Mouse (Mus musculus) cerebellum, adult 2 months (tissue): ENCODE data around the gene Mmp23. TPM values are rescaled to one million over a fixed set of nuclear protein-coding genes. Genes with fewer than 3 reads are reported as not detected.

Experiments
- DNase-seq, 2 experiments: peaks; one replicate each; pipeline ENCODE4 v3.0.0; 2021
- H3K27ac ChIP-seq: fragments of 200-500 bp; 2 replicates; pipeline ENCODE4 v1.5.1; 2012; ENCODE audit warnings: low read length, control low read depth, inconsistent platforms; ENCODE audit not compliant: insufficient read depth
- H3K27me3 ChIP-seq: fragments of 200-500 bp; 2 replicates; pipeline ENCODE4 v1.6.1; 2012; ENCODE audit warnings: inconsistent platforms, mild to moderate bottlenecking, low read length, moderate library complexity; ENCODE audit not compliant: control insufficient read depth, insufficient read depth
- H3K4me1 ChIP-seq: fragments of 200-500 bp; 2 replicates; pipeline ENCODE4 v1.6.1; 2011; ENCODE audit warnings: low read length; ENCODE audit not compliant: control insufficient read depth, insufficient read depth
- H3K4me3 ChIP-seq: fragments of 200-500 bp; replicated peaks from 2 replicates; pipeline ENCODE3; 2011; ENCODE audit warnings: mild to moderate bottlenecking, low read depth, low read length, control low read depth; ENCODE audit not compliant: insufficient read depth
- CTCF ChIP-seq: fragments of 200-500 bp; IDR thresholded peaks from 2 replicates; pipeline ENCODE4 v1.5.1; 2011; ENCODE audit warnings: low read depth, mild to moderate bottlenecking, control low read depth, low read length, moderate library complexity, borderline replicate concordance; ENCODE audit not compliant: insufficient read depth
- POLR2A ChIP-seq: fragments of 200-500 bp; IDR thresholded peaks from 2 replicates; pipeline ENCODE4 v1.6.1; 2011; ENCODE audit warnings: low read length, control low read depth, borderline replicate concordance; ENCODE audit not compliant: insufficient read depth
- WGBS: fragments of 180-500 bp; shearing (Covaris S2); methylation state at CpG from one replicate; pipeline ENCODE4 v1.1.7; 2018; 5-methylcytosine and 5-hydroxymethylcytosine counted together
- polyA plus RNA-seq: library from polyadenylated mRNA; depleted of rRNA; stranded (reverse); fragments of >200 nt; gene quantifications from 2 replicates; pipeline ENCODE4 v1.2.3, GENCODE M21; 2012; rRNA removed

Mmp23 gene
- polyA plus RNA-seq, 1 experiment = 38.1 TPM

DNA sequence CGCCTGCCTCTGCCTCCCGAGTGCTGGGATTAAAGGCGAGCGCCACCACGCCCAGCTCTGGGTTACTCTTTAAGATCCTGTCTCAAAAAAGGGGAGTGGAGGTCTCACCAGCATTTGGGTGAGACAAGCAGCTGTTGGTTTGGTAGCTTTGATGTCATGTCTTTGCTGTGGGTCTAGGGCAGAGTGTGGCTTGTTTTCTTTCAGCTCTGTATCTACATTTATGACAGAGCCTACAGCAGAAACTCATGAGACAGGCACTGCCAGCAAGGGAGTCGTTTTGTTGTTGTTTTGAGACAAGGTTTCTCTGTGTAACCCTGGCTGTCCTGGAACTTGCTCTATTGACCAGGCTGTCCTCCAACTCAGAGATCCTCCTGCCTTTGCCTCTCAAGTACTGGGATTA, 49.4 kb downstream of the Mmp23 start:
- 90% methylated on average over 6 of the region's 6 CpGs for WGBS
- DNase-seq = no peak

DNA sequence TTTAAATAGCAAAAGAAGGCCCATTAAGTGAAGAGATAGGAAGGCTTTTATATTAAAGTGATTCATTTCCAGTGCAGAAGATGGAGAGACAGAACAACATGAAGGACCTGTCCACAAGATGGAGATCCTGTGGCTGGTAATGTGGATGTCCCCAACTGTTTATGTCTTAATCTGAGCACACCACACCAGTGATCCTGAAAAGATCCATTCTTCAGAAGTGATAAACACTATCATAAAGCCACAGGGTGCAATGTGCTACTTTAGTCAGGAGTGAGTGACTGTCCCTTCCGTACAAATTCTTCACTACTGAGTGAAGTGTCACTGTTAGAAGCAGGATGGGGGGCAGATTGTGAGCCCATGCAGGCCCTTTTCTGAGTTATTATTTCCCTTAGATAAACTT, 50.4 kb downstream of the Mmp23 start:
- whole genome bisulfite sequencing = 65% methylated on average over 1 of the region's 1 CpGs
- Histone ChIP-seq H3K27ac (no peak overlapping the region), H3K4me3 (no peak overlapping the region), H3K4me1 (no peaks in the 10 kb centered on the region; the same call in 1 of the 2 replicates), H3K27me3 (no peaks in the 10 kb centered on the region)
- no peak for TF ChIP-seq POLR2A
- TF ChIP-seq CTCF = no peak
- DNase-seq = no peak

More for the DNA sequence above, 49.4 kb downstream of the Mmp23 start:
- Histone ChIP-seq H3K4me1 (no peaks in the 10 kb centered on the region; the same call in 1 of the 2 replicates), H3K27ac (no peak overlapping the region), H3K4me3 (no peak overlapping the region), H3K27me3 (no peaks in the 10 kb centered on the region)
- TF ChIP-seq POLR2A (no peak), CTCF (no peak)

DNA sequence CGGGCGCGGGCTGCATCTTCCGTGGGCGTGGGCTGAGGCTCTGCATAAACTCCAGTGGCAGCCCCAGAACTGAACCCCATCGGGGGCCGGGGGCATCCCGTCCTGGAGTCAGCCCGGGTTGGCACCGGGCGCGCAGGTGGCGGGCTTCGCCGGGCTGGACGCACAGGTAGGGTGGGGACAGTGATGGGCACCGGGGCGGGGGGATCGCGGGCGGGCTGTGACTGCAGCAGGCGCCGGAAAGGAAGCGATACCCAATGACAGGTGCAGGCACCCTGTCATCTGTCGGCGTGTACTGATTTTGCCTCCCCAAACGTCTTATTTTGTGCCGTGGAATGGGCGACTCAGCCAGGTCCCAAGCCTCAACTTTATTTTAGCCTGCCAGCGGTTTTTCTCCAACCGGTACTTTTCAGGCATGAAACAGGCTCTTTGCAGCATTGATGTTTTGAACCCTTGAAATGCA, 51.2 kb downstream of the Mmp23 start:
- no peaks in the 10 kb centered on the region; the same call in 1 of the 2 replicates for H3K4me1 ChIP-seq
- TF ChIP-seq POLR2A (no peak), CTCF (no peak)
- DNase-seq = no peak
- no peaks in the 10 kb centered on the region for H3K27me3 ChIP-seq
- WGBS = 1% methylated on average over 31 of the region's 31 CpGs
- peak overlapping the region; percentile 82 for H3K4me3 ChIP-seq
- H3K27ac ChIP-seq = peak overlapping the region; percentile 77

DNA sequence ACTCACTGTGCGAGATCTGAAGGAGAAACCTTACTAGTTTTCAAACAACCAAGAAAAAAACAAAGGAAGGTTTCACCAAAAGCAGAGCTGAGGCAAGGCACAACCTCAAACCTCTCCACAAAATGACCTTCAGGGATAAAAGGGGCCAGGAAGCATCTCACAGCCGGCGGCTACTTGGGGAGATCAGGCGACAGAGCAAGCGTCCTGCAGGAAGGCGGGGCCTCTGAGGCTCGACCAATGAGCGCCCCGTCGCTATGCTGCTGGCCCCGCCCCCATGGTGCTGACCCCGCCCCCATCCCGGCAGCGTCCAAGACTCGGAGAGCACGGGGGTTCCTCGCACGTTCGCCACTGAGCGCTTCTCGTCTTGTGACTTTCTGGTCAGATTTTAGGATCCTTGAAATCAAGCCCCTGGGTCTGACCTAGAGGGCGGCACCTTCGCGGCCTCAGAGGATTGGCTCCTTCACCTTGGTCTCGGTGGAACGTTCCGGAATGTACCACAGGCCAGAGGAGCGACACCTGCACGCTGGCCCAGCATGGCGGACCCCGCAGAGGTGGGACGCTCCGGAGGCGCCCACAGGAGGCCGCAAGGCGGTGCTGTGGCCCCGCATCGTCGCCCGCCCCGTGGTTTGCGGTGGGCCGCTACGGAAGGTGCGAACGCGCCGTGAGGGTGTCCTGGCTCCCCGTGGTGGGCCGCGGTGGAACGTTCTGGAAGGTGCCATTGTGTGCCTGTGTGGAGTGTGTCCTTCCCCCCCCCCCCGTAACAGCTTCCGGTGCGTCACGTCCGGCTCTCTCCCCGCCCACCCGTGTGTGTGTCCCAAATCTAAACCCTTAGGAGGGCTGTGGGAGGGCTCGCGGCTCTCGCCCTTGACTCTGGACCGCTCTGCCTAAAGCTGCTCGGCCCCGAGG, 51.8 kb downstream of the Mmp23 start, which contains the start of gene Slc35e2:
Slc35e2 (plus strand) TSS at position 326 of the 906 bp plus-strand sequence.
- Histone ChIP-seq H3K27me3 (no peaks in the 10 kb centered on the region), H3K27ac (peak within 1 kb of the TSS; percentile 98), H3K4me1 (no peaks in the 10 kb centered on the region; the same call in 1 of the 2 replicates), H3K4me3 (peak within 1 kb of the TSS; percentile 82)
- WGBS = under 1% methylated on average over 64 of the region's 65 CpGs
- TF ChIP-seq CTCF (no peak), POLR2A (peak; percentile 93; the same call in 1 of the 2 replicates)
- peak; percentile 92 to 99 for DNase-seq

Other genes with a start within 250 kb of the Mmp23 start
- 18.7 and 22.0 TPM in 2 replicates for gene Cfap74, start 244.2 kb downstream of the Mmp23 start, polyA plus RNA-seq
- 9.4 and 12.1 TPM in 2 replicates for gene Tmem52, start 184.3 kb downstream of the Mmp23 start, polyA plus RNA-seq
- 512 and 552 TPM in 2 replicates for gene Gnb1, start 162.0 kb downstream of the Mmp23 start, polyA plus RNA-seq
- 59.0 and 60.2 TPM in 2 replicates for gene Nadk, start 91.0 kb downstream of the Mmp23 start, polyA plus RNA-seq
- 20.3 and 20.5 TPM in 2 replicates for gene Slc35e2, start 52.0 kb downstream of the Mmp23 start, polyA plus RNA-seq
- gene Cdk11b, start 28.5 kb downstream of the Mmp23 start, polyA plus RNA-seq = 57.8 and 63.7 TPM in 2 replicates
- not detected in 2 replicates for gene Gm10563, start 8.0 kb downstream of the Mmp23 start, polyA plus RNA-seq
- 146 and 152 TPM in 2 replicates for gene Mib2, start 15.8 kb upstream of the Mmp23 start, polyA plus RNA-seq
- gene Fndc10, start 41.0 kb upstream of the Mmp23 start, polyA plus RNA-seq = 112 and 114 TPM in 2 replicates
- 141 and 152 TPM in 2 replicates for gene Ssu72, start 51.4 kb upstream of the Mmp23 start, polyA plus RNA-seq
- 123 and 133 TPM in 2 replicates for gene Tmem240, start 81.4 kb upstream of the Mmp23 start, polyA plus RNA-seq
- gene Atad3a, start 107.7 kb upstream of the Mmp23 start, polyA plus RNA-seq = 114 and 123 TPM in 2 replicates
- 33.8 and 35.4 TPM in 2 replicates for gene Vwa1, start 121.3 kb upstream of the Mmp23 start, polyA plus RNA-seq
- 61.7 and 81.7 TPM in 2 replicates for gene Tmem88b, start 132.5 kb upstream of the Mmp23 start, polyA plus RNA-seq
- 0.13 and 0.16 TPM in 2 replicates for gene Ankrd65, start 137.1 kb upstream of the Mmp23 start, polyA plus RNA-seq
- 109 TPM in 2 replicates for gene Mrpl20, start 149.5 kb upstream of the Mmp23 start, polyA plus RNA-seq
- 171 and 172 TPM in 2 replicates for gene Ccnl2, start 159.1 kb upstream of the Mmp23 start, polyA plus RNA-seq
- gene Aurkaip1, start 177.9 kb upstream of the Mmp23 start, polyA plus RNA-seq = 155 and 159 TPM in 2 replicates
- gene Mxra8, start 186.3 kb upstream of the Mmp23 start, polyA plus RNA-seq = 23.8 and 29.7 TPM in 2 replicates
- gene Dvl1, start 194.0 kb upstream of the Mmp23 start, polyA plus RNA-seq = 160 and 163 TPM in 2 replicates
- 0.87 and 1.0 TPM in 2 replicates for gene Tas1r3, start 210.0 kb upstream of the Mmp23 start, polyA plus RNA-seq
- 40.5 and 45.1 TPM in 2 replicates for gene Cptp, start 216.1 kb upstream of the Mmp23 start, polyA plus RNA-seq
- gene Ints11, start 216.2 kb upstream of the Mmp23 start, polyA plus RNA-seq = 50.1 and 52.2 TPM in 2 replicates
- gene Pusl1, start 238.4 kb upstream of the Mmp23 start, polyA plus RNA-seq = 69.9 and 70.1 TPM in 2 replicates
- gene Acap3, start 238.4 kb upstream of the Mmp23 start, polyA plus RNA-seq = 98.5 and 99.2 TPM in 2 replicates